Mouse (Mus musculus) neural tube, embryonic 15.5 days (tissue): ENCODE measurements at regions not wholly inside any gene's neighbourhood (a gene's known extent, or its start where the extent isn't known, plus 50 kb on each side); places are given as distances from the start of the nearest gene placed in this dataset.

Source experiments
- ATAC-seq: fragments of 200-750 bp; cut with Nextera tagmentation; 2 replicates; pipeline ENCODE4 v1.8.0; 2017; ENCODE audit warnings: mild to moderate bottlenecking, moderate TSS enrichment, moderate library complexity; ENCODE audit not compliant: low FRiP score
- H3K27ac ChIP-seq: fragments of 300-500 bp; sonication (generic); replicated peaks from 2 replicates; pipeline ENCODE4 v1.5.1; 2015; ENCODE audit warnings: mild to moderate bottlenecking, inconsistent platforms
- H3K27me3 ChIP-seq: fragments of 300-500 bp; sonication (generic); replicated peaks from 2 replicates; pipeline ENCODE4 v1.6.1; 2015; ENCODE audit warnings: inconsistent platforms
- H3K36me3 ChIP-seq: fragments of 300-500 bp; sonication (generic); 2 replicates; pipeline ENCODE4 v1.6.1; 2015; ENCODE audit warnings: inconsistent platforms
- H3K4me1 ChIP-seq: fragments of 300-500 bp; sonication (generic); 2 replicates; pipeline ENCODE4 v1.6.1; 2015; ENCODE audit warnings: inconsistent platforms
- H3K4me2 ChIP-seq: fragments of 300-500 bp; sonication (generic); 2 replicates; pipeline ENCODE4 v1.6.1; 2015; ENCODE audit warnings: inconsistent platforms, mild to moderate bottlenecking, moderate library complexity
- H3K4me3 ChIP-seq: fragments of 300-500 bp; sonication (generic); replicated peaks from 2 replicates; pipeline ENCODE4 v1.5.1; 2015; ENCODE audit warnings: mild to moderate bottlenecking, inconsistent platforms
- H3K9ac ChIP-seq: fragments of 300-500 bp; sonication (generic); replicated peaks from 2 replicates; pipeline ENCODE4 v1.6.1; 2015; ENCODE audit warnings: mild to moderate bottlenecking, inconsistent platforms
- H3K9me3 ChIP-seq: fragments of 300-500 bp; sonication (generic); replicated peaks from 2 replicates; pipeline ENCODE4 v1.6.1; 2016; ENCODE audit warnings: inconsistent platforms
- WGBS: fragments of 180-500 bp; shearing (Covaris S2); methylation state at CpG from one replicate; pipeline ENCODE4 v1.1.7; 2015; ENCODE audit warnings: mixed read lengths; 5-methylcytosine and 5-hydroxymethylcytosine counted together

DNA sequence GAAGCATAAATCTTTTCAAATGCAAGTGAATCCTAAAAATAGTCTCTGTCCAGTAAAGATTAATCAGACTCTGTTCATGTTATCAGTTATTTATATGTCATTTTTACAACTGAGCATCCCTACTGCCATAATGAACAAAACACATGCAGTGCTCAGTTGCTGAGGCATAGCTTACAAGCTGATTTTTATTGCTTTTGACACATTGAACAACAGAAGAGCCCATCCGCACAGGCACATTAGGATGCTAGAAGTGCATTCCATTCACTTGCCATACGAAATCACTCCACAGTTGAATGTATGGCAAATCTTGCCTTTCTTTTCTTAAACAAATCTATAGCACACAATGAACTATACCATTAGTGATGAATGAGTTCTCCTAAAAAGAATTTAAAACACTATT, 636.2 kb upstream of the Bche start:
- 0 out of 2 replicates have a peak, but pooled peaks have one; percentile 53 for ATAC-seq
- WGBS, result 22% methylated on average over 2 of the region's 2 CpGs
- H3K27me3 ChIP-seq, result no peaks in the 10 kb centered on the region
- H3K4me1 ChIP-seq, result no peaks in the 10 kb centered on the region
- H3K4me2 ChIP-seq, result no peak overlapping the region
- no peak overlapping the region for H3K4me3 ChIP-seq
- no peaks in the 10 kb centered on the region for H3K9me3 ChIP-seq
- no peak overlapping the region for H3K9ac ChIP-seq
- no peak overlapping the region for H3K27ac ChIP-seq
- H3K36me3 ChIP-seq, result no peaks in the 10 kb centered on the region
